Mouse (Mus musculus): ENCODE results near the gene Bnc2.

The Bnc2 gene

DNA sequence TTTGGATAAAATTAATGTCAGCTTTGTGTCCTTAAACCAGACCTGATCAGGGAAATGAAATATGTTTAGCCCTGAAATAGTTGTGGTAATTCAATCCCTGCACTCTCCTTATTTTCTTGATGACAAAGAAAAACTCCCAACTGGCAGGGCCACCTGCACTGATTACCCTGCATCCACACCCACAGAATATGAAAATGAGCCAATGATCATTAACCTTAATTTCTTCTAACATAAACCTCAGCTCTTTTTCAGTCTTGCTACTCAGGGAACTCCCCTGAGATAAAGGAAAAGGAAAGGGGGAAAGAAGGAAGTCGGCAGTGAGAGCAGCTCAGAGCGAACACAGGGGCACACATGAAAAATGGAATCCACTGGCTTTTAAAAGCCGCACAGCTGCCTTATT is 220.6 kb downstream of the Bnc2 start:
- no peaks in the 10 kb centered on the region for H3K36me3 ChIP-seq (ENCODE audit: insufficient read depth, low read length)
- H3K4me1 ChIP-seq (replicated peaks; ENCODE audit: low read depth, low read length) = peaks cover 14% of the 10 kb centered on the region
- no peak for TF ChIP-seq CTCF (conservative IDR thresholded peaks at IDR 0.05; ENCODE audit: low read length)
- TF ChIP-seq POU5F1 (IDR thresholded peaks at IDR 0.05; ENCODE audit: borderline replicate concordance, low read length) = no peak
- TF ChIP-seq NANOG (IDR thresholded peaks at IDR 0.05; ENCODE audit: borderline replicate concordance, low read length) = no peak
- H3K4me3 ChIP-seq (replicated peaks; ENCODE audit: low read length) = no peak overlapping the region
- no peaks in the 10 kb centered on the region for H3K9me3 ChIP-seq (ENCODE audit: low read length)
- H3K27me3 ChIP-seq (ENCODE audit: insufficient read depth, low read length) = no peaks in the 10 kb centered on the region

DNA sequence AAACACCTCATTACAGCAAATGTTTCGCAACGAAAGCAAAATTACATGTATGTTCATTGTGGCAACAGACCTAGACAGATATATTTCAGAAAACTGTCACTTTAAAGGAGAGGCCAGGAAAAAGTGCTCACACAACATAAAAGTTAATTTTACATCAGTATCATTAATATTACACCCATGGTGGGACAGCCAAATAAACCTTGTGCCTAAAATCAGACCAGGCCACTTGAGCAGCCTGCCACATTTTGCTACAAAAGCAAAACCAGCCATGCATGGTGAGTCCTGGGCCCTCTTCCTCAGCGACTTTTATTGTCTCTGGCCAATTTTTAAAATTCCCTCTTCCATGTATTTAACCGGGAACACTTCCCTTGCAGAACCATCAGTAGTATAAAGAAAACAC is 221.5 kb downstream of the Bnc2 start:
- H3K4me3 ChIP-seq (replicated peaks; ENCODE audit: low read length) = no peak overlapping the region
- no peaks in the 10 kb centered on the region for H3K36me3 ChIP-seq (ENCODE audit: insufficient read depth, low read length)
- no peaks in the 10 kb centered on the region for H3K9me3 ChIP-seq (ENCODE audit: low read length)
- no peak for TF ChIP-seq CTCF (conservative IDR thresholded peaks at IDR 0.05; ENCODE audit: low read length)
- TF ChIP-seq POU5F1 (IDR thresholded peaks at IDR 0.05; ENCODE audit: borderline replicate concordance, low read length) = no peak
- H3K27me3 ChIP-seq (ENCODE audit: insufficient read depth, low read length) = no peaks in the 10 kb centered on the region
- H3K4me1 ChIP-seq (replicated peaks; ENCODE audit: low read depth, low read length) = peaks cover 14% of the 10 kb centered on the region

DNA sequence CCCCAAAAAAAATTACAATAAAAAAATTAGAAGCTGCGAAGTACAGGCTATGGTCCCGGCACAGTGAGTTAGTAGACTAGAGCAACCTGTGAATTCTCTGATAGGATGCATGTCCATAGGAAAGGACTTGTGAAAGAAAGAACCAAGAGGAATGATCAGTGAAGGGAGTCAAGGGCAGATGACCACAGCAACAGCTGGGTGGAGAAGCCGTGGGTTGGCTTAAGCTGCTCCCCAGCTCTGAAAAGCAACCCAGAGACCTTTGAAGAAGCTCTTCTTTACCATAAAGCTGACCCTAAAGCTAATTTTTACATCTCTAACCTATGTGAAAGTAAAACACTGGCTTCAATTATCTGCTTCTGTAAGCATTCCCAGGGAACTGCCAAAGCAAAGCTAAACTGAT is 222.4 kb downstream of the Bnc2 start:
- peaks cover 12% of the 10 kb centered on the region for H3K4me1 ChIP-seq (replicated peaks; ENCODE audit: low read depth, low read length)
- TF ChIP-seq NANOG (IDR thresholded peaks at IDR 0.05; ENCODE audit: borderline replicate concordance, low read length) (no peak), CTCF (conservative IDR thresholded peaks at IDR 0.05; ENCODE audit: low read length) (no peak)
- peaks cover under 1% of the 10 kb centered on the region; the same call in 1 of the 2 replicates for H3K36me3 ChIP-seq (ENCODE audit: insufficient read depth, low read length)
- H3K9me3 ChIP-seq (ENCODE audit: low read length) = peaks cover 4% of the 10 kb centered on the region
- no peaks in the 10 kb centered on the region for H3K27me3 ChIP-seq (ENCODE audit: insufficient read depth, low read length)
- H3K4me3 ChIP-seq (replicated peaks; ENCODE audit: low read length) = no peak overlapping the region

DNA sequence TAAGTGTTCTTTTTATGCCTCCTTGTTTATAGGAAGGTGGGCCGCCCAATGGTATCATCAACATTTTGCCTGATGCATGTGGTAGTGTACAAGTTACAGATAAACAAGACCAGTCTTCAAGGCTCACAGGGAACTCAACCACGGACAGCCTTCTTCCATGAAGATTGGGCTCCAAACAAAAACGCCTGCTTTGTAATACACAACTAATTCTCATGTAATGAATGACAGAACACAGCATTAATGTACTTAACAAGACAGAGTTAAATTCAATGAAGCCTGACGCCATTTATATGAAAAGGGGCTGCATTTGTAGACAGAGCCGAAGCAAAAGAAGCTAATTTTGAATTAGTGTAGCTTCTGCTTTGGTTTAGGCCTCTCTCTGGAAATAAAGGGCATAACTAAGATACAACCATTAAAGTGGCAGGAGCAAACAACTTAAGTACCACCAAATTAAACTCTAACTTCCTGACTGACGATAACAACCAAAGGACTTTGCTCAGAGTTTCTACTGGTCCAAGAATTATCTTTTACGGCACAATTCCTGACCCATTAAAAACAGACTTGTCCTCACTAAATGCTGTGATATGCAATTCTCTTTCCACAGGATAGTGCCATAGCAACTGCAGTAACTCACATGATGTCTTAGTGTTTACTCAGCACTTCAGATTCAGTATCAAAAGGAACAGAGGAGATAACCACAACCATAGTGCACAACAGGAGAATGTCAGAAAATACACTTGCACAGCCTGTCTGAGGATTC is 225.6 kb downstream of the Bnc2 start:
- Histone ChIP-seq H3K4me1 (replicated peaks; ENCODE audit: low read depth, low read length) (no peaks in the 10 kb centered on the region), H3K36me3 (ENCODE audit: insufficient read depth, low read length) (peaks cover 6% of the 10 kb centered on the region; the same call in 1 of the 2 replicates), H3K27me3 (ENCODE audit: insufficient read depth, low read length) (no peaks in the 10 kb centered on the region), H3K9me3 (ENCODE audit: low read length) (peaks cover 11% of the 10 kb centered on the region), H3K4me3 (replicated peaks; ENCODE audit: low read length) (no peak overlapping the region)
- TF ChIP-seq CTCF (conservative IDR thresholded peaks at IDR 0.05; ENCODE audit: low read length) (no peak), NANOG (IDR thresholded peaks at IDR 0.05; ENCODE audit: borderline replicate concordance, low read length) (no peak), POU5F1 (IDR thresholded peaks at IDR 0.05; ENCODE audit: borderline replicate concordance, low read length) (no peak)

DNA sequence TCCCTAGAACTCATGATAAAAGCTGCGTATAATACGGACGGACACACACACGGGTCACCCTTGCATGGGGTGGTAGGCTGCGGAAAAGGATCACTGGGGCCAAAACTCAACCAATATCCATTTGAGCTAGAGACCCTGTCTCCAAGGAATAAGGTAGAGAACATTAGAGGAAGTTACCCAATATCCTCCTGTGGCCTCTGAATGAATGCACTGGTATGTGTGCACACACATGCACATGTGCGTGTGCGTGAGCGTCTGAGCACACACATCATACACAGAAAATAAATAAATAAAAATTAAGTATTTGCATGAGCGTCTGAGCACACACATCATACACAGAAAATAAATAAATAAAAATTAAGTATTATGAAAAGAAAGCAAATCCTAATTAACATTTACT is 241.8 kb downstream of the Bnc2 start:
- Histone ChIP-seq H3K27me3 (ENCODE audit: insufficient read depth, low read length) (no peaks in the 10 kb centered on the region), H3K9me3 (ENCODE audit: low read length) (no peaks in the 10 kb centered on the region), H3K4me1 (replicated peaks; ENCODE audit: low read depth, low read length) (peaks cover 20% of the 10 kb centered on the region), H3K4me3 (replicated peaks; ENCODE audit: low read length) (no peak overlapping the region), H3K36me3 (ENCODE audit: insufficient read depth, low read length) (no peaks in the 10 kb centered on the region)
- TF ChIP-seq NANOG (IDR thresholded peaks at IDR 0.05; ENCODE audit: borderline replicate concordance, low read length) (no peak), CTCF (conservative IDR thresholded peaks at IDR 0.05; ENCODE audit: low read length) (no peak), POU5F1 (IDR thresholded peaks at IDR 0.05; ENCODE audit: borderline replicate concordance, low read length) (no peak)

DNA sequence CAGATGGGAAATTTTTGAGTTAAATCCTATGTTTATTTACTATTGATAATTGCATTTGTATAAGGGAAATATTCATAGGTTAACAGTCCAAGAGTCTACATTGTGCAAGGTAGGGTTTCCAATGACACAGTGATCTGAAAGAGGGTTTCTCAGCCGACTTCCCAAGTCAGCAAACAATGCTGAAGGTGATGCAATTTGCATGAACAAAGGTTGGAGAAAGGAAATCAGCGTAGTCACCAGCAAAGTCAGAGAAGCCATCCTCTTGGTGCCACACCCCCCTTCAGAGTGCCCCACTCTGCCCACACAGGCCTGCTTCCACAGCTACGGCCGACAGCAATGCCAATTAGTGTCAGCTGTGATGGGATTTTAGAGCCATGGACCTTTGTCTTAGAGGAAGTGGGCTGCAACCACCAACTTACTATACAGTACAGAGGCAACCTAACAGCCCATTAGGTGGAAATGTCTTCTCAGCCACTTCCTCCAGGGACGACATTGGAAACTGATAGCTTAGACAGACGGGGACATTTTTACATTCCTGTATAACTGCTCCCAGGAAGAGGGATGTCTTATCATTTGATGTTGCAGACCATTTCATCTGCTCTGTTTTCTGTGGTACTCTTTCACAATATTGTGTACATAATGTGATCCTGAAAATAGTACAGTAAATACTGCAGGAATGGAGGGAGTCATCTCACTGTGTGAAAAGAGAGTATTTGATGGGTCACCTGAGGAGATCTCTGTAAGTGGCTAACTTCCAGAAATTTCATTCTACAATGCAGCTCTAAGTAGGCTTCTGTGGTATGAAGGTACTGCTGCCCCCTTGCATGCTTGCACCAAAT is 243.2 kb downstream of the Bnc2 start:
- no peak for TF ChIP-seq CTCF (conservative IDR thresholded peaks at IDR 0.05; ENCODE audit: low read length)
- TF ChIP-seq POU5F1 (IDR thresholded peaks at IDR 0.05; ENCODE audit: borderline replicate concordance, low read length) = no peak
- TF ChIP-seq NANOG (IDR thresholded peaks at IDR 0.05; ENCODE audit: borderline replicate concordance, low read length) = no peak
- Histone ChIP-seq H3K4me1 (replicated peaks; ENCODE audit: low read depth, low read length) (peaks cover 20% of the 10 kb centered on the region), H3K36me3 (ENCODE audit: insufficient read depth, low read length) (no peaks in the 10 kb centered on the region), H3K4me3 (replicated peaks; ENCODE audit: low read length) (no peak overlapping the region), H3K27me3 (ENCODE audit: insufficient read depth, low read length) (no peaks in the 10 kb centered on the region), H3K9me3 (ENCODE audit: low read length) (no peaks in the 10 kb centered on the region)

DNA sequence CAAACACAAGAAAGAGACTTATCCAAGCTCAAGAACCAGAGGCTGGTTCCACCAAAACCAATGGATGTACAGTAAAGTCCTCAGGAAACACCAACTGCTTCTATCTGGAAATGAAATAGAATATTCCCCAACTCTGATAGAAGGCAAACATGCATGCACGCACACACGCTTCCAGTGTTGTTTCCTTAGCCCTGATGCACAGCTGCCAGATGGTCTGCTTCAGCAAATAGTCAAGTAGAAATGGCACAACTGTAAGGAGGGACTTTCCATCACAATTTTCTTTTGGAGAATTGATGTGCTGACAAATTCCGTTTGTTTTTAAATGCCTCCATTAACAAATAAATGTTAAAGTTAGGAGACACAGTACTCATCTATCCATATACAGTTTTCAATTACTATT is 247.1 kb downstream of the Bnc2 start:
- H3K4me1 ChIP-seq (replicated peaks; ENCODE audit: low read depth, low read length) = peaks cover 20% of the 10 kb centered on the region
- no peaks in the 10 kb centered on the region for H3K36me3 ChIP-seq (ENCODE audit: insufficient read depth, low read length)
- H3K27me3 ChIP-seq (ENCODE audit: insufficient read depth, low read length) = no peaks in the 10 kb centered on the region
- H3K9me3 ChIP-seq (ENCODE audit: low read length) = no peaks in the 10 kb centered on the region
- TF ChIP-seq NANOG (IDR thresholded peaks at IDR 0.05; ENCODE audit: borderline replicate concordance, low read length) (no peak), POU5F1 (IDR thresholded peaks at IDR 0.05; ENCODE audit: borderline replicate concordance, low read length) (no peak), CTCF (conservative IDR thresholded peaks at IDR 0.05; ENCODE audit: low read length) (no peak)
- H3K4me3 ChIP-seq (replicated peaks; ENCODE audit: low read length) = no peak overlapping the region

DNA sequence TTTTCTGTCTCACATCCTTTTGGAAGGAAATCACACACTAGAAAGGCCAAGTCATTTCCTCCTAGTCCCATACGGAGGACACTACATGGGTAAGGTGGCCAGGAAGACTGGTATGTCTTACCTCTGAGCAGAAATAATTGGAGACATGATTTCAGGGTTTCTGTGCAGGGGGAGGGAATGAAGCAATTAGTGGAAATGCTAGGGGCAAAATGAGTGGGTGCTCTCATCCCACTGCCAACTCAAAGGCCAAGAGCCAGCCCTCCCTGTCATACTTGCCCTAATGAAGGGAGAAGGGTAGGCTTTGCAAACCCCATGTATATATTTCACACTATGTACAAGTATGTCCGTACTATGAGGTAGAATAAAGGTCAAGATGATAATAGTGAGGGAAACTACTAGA is 263.6 kb downstream of the Bnc2 start:
- TF ChIP-seq NANOG (IDR thresholded peaks at IDR 0.05; ENCODE audit: borderline replicate concordance, low read length) (no peak), POU5F1 (IDR thresholded peaks at IDR 0.05; ENCODE audit: borderline replicate concordance, low read length) (no peak), CTCF (conservative IDR thresholded peaks at IDR 0.05; ENCODE audit: low read length) (no peak)
- Histone ChIP-seq H3K4me1 (replicated peaks; ENCODE audit: low read depth, low read length) (no peaks in the 10 kb centered on the region), H3K27me3 (ENCODE audit: insufficient read depth, low read length) (no peaks in the 10 kb centered on the region)

More for the DNA sequence above, 263.6 kb downstream of the Bnc2 start:
- Histone ChIP-seq H3K36me3 (ENCODE audit: insufficient read depth, low read length) (no peaks in the 10 kb centered on the region), H3K4me3 (replicated peaks; ENCODE audit: low read length) (no peak overlapping the region), H3K9me3 (ENCODE audit: low read length) (no peaks in the 10 kb centered on the region)
